Mouse (Mus musculus): Measurements from ENCODE around the gene Galnt16. TPM values are rescaled to one million over a fixed set of nuclear protein-coding genes. Genes with fewer than 3 reads are reported as not detected.

Gene Galnt16
- polyA plus RNA-seq, 1 experiment from 2014 or later: 3.9 TPM

GRCm38 (mm10) chr12:80518757-80519620 is 912 bp downstream of the Galnt16 start:
- no peaks in the 10 kb centered on the region for H3K9me3 ChIP-seq (replicated peaks; ENCODE audit: low read length)
- peak overlapping the region; percentile 55 for H3K4me3 ChIP-seq (replicated peaks; ENCODE audit: low read depth, low read length)
- no peak for TF ChIP-seq CTCF (IDR thresholded peaks at IDR 0.05; ENCODE audit: low read depth)
- no peaks in the 10 kb centered on the region for H3K36me3 ChIP-seq (ENCODE audit: insufficient read depth, low read length)
- no peak overlapping the region for H3K27ac ChIP-seq
- 0 out of 2 replicates have a peak, but pooled peaks cover 6% of the 10 kb centered on the region for H3K4me1 ChIP-seq (replicated peaks; ENCODE audit: insufficient read depth, low read length)
- peak overlapping the region; percentile 98 for H3K4me2 ChIP-seq (ENCODE audit: low read length)
- DNase-seq (ENCODE audit: low spot score) (peak; percentile 28), ATAC-seq (replicated peaks; ENCODE audit: low FRiP score, low read depth) (no peak)
- peak overlapping the region; percentile 38 for H3K9ac ChIP-seq (ENCODE audit: low read depth, low read length)
- WGBS: under 1% methylated on average over 83 of the region's 90 CpGs
- H3K27me3 ChIP-seq (ENCODE audit: insufficient read depth, low read length): peaks cover 31% of the 10 kb centered on the region

- Histone ChIP-seq H3K27me3 (ENCODE audit: insufficient read depth, low read length) (peaks cover 31% of the 10 kb centered on the region), H3K4me1 (replicated peaks; ENCODE audit: insufficient read depth, low read length) (0 out of 2 replicates have a peak, but pooled peaks cover 6% of the 10 kb centered on the region), H3K9ac (ENCODE audit: low read depth, low read length) (peak overlapping the region; percentile 38), H3K4me2 (ENCODE audit: low read length) (peak overlapping the region; percentile 98), H3K27ac (no peak overlapping the region), H3K4me3 (replicated peaks; ENCODE audit: low read depth, low read length) (peak overlapping the region; percentile 55), H3K9me3 (replicated peaks; ENCODE audit: low read length) (no peaks in the 10 kb centered on the region), H3K36me3 (ENCODE audit: insufficient read depth, low read length) (no peaks in the 10 kb centered on the region)
- 1% methylated on average over 43 of the region's 43 CpGs for WGBS
- peak; percentile 42 for DNase-seq (ENCODE audit: low spot score)
- TF ChIP-seq CTCF (IDR thresholded peaks at IDR 0.05; ENCODE audit: low read depth): peak; percentile 38
- no peak; the same call in 1 of the 2 replicates for ATAC-seq (replicated peaks; ENCODE audit: low FRiP score, low read depth)
Observed at GRCm38 (mm10) chr12:80519621-80520332, 1.7 kb downstream of the Galnt16 start.

GRCm38 (mm10) chr12:80522006-80522405 is 3.9 kb downstream of the Galnt16 start:
- Histone ChIP-seq H3K27me3 (ENCODE audit: insufficient read depth, low read length) (peaks cover 29% of the 10 kb centered on the region), H3K4me3 (replicated peaks; ENCODE audit: low read depth, low read length) (no peak overlapping the region), H3K36me3 (ENCODE audit: insufficient read depth, low read length) (no peaks in the 10 kb centered on the region), H3K9me3 (replicated peaks; ENCODE audit: low read length) (no peaks in the 10 kb centered on the region), H3K4me2 (ENCODE audit: low read length) (no peak overlapping the region), H3K9ac (ENCODE audit: low read depth, low read length) (no peak overlapping the region), H3K4me1 (replicated peaks; ENCODE audit: insufficient read depth, low read length) (0 out of 2 replicates have a peak, but pooled peaks cover 6% of the 10 kb centered on the region), H3K27ac (no peak overlapping the region)
- no peak for ATAC-seq (replicated peaks; ENCODE audit: low FRiP score, low read depth)
- no peak for TF ChIP-seq CTCF (IDR thresholded peaks at IDR 0.05; ENCODE audit: low read depth)
- DNase-seq (ENCODE audit: low spot score): no peak
- WGBS: 72% methylated on average over 3 of the region's 3 CpGs

GRCm38 (mm10) chr12:80524276-80524921 is 6.3 kb downstream of the Galnt16 start:
- Histone ChIP-seq H3K4me3 (replicated peaks; ENCODE audit: low read depth, low read length) (no peak overlapping the region), H3K4me1 (replicated peaks; ENCODE audit: insufficient read depth, low read length) (0 out of 2 replicates have a peak, but pooled peaks cover 2% of the 10 kb centered on the region), H3K36me3 (ENCODE audit: insufficient read depth, low read length) (no peaks in the 10 kb centered on the region), H3K4me2 (ENCODE audit: low read length) (no peak overlapping the region), H3K27me3 (ENCODE audit: insufficient read depth, low read length) (peaks cover 13% of the 10 kb centered on the region; the same call in 1 of the 2 replicates), H3K27ac (no peak overlapping the region), H3K9ac (ENCODE audit: low read depth, low read length) (no peak overlapping the region), H3K9me3 (replicated peaks; ENCODE audit: low read length) (no peaks in the 10 kb centered on the region)
- peak; percentile 31; the same call in 1 of the 2 replicates for TF ChIP-seq CTCF (IDR thresholded peaks at IDR 0.05; ENCODE audit: low read depth)
- WGBS: 35% methylated on average over 12 of the region's 12 CpGs
- ATAC-seq (replicated peaks; ENCODE audit: low FRiP score, low read depth): no peak
- peak; percentile 35 for DNase-seq (ENCODE audit: low spot score)

GRCm38 (mm10) chr12:80525513-80525912 is 7.4 kb downstream of the Galnt16 start:
- TF ChIP-seq CTCF (IDR thresholded peaks at IDR 0.05; ENCODE audit: low read depth): no peak
- Histone ChIP-seq H3K27me3 (ENCODE audit: insufficient read depth, low read length) (0 out of 2 replicates have a peak, but pooled peaks cover 7% of the 10 kb centered on the region), H3K4me1 (replicated peaks; ENCODE audit: insufficient read depth, low read length) (no peaks in the 10 kb centered on the region), H3K9me3 (replicated peaks; ENCODE audit: low read length) (no peaks in the 10 kb centered on the region), H3K36me3 (ENCODE audit: insufficient read depth, low read length) (no peaks in the 10 kb centered on the region), H3K4me2 (ENCODE audit: low read length) (no peak overlapping the region), H3K9ac (ENCODE audit: low read depth, low read length) (no peak overlapping the region), H3K27ac (no peak overlapping the region), H3K4me3 (replicated peaks; ENCODE audit: low read depth, low read length) (no peak overlapping the region)
- WGBS: 28% methylated on average over 7 of the region's 7 CpGs
- DNase-seq (ENCODE audit: low spot score) (no peak), ATAC-seq (replicated peaks; ENCODE audit: low FRiP score, low read depth) (no peak)

- Histone ChIP-seq H3K27me3 (ENCODE audit: insufficient read depth, low read length) (no peaks in the 10 kb centered on the region), H3K9me3 (replicated peaks; ENCODE audit: low read length) (no peaks in the 10 kb centered on the region), H3K4me3 (replicated peaks; ENCODE audit: low read depth, low read length) (no peak overlapping the region), H3K9ac (ENCODE audit: low read depth, low read length) (no peak overlapping the region), H3K36me3 (ENCODE audit: insufficient read depth, low read length) (no peaks in the 10 kb centered on the region), H3K4me2 (ENCODE audit: low read length) (no peak overlapping the region), H3K4me1 (replicated peaks; ENCODE audit: insufficient read depth, low read length) (no peaks in the 10 kb centered on the region), H3K27ac (no peak overlapping the region)
- TF ChIP-seq CTCF (IDR thresholded peaks at IDR 0.05; ENCODE audit: low read depth): no peak
- ATAC-seq (replicated peaks; ENCODE audit: low FRiP score, low read depth) (no peak), DNase-seq (ENCODE audit: low spot score) (no peak)
- WGBS: 73% methylated on average over 2 of the region's 2 CpGs
Observed at GRCm38 (mm10) chr12:80526511-80526910, 8.4 kb downstream of the Galnt16 start.

Data from kidney, postnatal 0 days (tissue).